Mouse (Mus musculus) thymus, adult 2 months (tissue): ENCODE measurements around the gene Trem3.

Experiments
- CTCF ChIP-seq: fragments of 200-500 bp; IDR thresholded peaks from 2 replicates; pipeline ENCODE4 v1.5.1; 2012; ENCODE audit warnings: mild to moderate bottlenecking, control low read depth, low read length, moderate library complexity, borderline replicate concordance; ENCODE audit not compliant: control insufficient read depth, poor library complexity, insufficient read depth; ENCODE audit errors: extremely low read depth
- POLR2A ChIP-seq: fragments of 200-500 bp; IDR thresholded peaks from 2 replicates; pipeline ENCODE4 v1.6.1; 2012; ENCODE audit warnings: mild to moderate bottlenecking, low read length, control low read depth, moderate library complexity; ENCODE audit not compliant: control insufficient read depth, poor library complexity, insufficient read depth; ENCODE audit errors: extremely low read depth

DNA sequence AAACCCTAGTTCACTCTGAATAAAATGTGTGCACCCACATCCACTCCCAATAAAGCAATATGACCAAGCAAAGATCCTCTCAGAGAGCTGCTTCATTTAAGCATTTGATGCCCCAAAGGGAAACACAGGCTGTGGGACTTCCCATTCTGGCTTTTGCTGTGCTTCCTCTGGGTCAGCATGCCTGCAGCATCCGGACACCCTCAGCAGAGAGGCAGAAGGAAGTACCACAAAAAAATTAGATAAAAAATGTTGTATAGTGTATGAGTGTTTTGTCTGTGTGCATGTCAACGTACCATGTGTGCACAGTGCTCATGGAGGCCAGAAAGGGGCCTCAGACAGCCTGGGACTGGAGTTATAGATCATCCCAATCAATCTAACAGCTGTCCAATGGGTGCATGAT lies 14.3 kb downstream of the Trem3 start:
- no peak for TF ChIP-seq POLR2A
- no peak for TF ChIP-seq CTCF
